Mouse (Mus musculus): ENCODE results near the gene Sdhc. TPM values are rescaled to one million over a fixed set of nuclear protein-coding genes. Genes with fewer than 3 reads are reported as not detected.
A peak's percentile ranks its signal among the peaks of the same experiment; 100 is the strongest.
"Not testable (repeated sequence)": the region's sequence is repeated elsewhere in the genome, so short reads cannot be mapped to it uniquely, and the experiment has no call there.

The Sdhc gene
- polyA plus RNA-seq, 1 experiment from 2014 or later = 273 TPM

DNA sequence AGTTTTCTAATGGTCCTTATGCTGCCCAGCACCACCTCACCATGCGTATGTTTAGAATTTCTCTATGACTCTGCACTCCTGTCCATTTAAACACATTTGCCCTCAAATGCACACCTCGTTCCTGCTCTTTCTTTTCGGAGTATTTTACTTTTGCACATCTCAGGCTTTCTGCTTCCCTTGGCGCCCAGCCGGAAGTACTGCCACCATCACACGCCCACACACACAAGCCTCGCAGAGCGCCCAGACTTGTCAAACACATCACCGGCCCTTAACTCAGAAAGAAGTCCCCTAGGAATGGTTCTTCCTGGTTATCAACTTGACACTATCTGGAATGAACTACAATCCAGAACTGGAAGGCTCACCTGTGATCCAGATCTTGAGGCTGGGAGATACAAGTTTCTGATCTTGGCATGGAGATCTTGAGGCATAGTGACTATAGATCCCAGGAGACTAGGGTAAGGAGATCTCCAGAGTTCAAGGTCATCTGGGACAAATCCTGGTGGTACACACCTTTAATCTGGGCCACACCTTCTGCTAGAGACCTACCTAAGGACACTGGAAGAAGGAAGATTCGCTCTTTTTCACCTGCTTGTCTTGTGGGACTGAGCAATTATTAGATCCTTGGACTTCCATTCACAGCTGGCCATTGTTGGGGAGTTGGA is 47.1 kb downstream of the Sdhc start:
- no peak for DNase-seq (ENCODE audit: extremely low spot score, low spot score)
- H3K27ac ChIP-seq = peak overlapping the region; percentile 26; the same call in 1 of the 2 replicates
- no peaks in the 10 kb centered on the region for H3K9me3 ChIP-seq
- 9% methylated on average over 10 of the region's 10 CpGs for WGBS
- peaks cover 17% of the 10 kb centered on the region for H3K4me1 ChIP-seq
- H3K36me3 ChIP-seq (replicated peaks) = no peaks in the 10 kb centered on the region
- H3K4me3 ChIP-seq = peak overlapping the region; percentile 76
- H3K27me3 ChIP-seq (ENCODE audit: poor library complexity, severe bottlenecking) = peaks cover 5% of the 10 kb centered on the region; the same call in 1 of the 2 replicates

DNA sequence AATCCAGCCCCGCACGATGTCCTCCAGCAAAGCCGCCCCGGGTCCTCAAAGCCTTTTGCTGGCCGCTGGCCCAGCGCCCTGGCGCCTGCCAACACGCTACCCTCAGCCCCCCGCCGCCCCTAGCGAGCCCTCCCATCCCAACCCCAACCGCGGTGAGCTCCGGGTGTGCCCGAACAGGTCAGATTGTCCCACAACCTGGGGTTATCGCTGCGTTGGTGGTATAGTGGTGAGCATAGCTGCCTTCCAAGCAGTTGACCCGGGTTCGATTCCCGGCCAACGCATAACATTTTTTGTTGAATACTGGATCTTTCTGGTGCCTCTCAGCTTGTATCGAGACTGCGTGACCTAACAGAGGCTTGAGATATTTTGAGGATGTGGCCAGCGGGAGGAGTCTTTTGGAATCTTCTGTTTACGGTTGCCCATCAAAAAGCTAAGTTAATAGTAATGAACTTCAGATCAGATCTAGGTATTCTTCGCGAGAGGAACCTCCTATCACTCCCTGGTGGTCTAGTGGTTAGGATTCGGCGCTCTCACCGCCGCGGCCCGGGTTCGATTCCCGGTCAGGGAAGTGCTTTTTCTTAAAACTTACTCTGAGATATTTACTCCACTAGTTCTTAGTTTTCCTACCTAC is 47.7 kb downstream of the Sdhc start:
- peak overlapping the region; percentile 84 for H3K27ac ChIP-seq
- WGBS = under 1% methylated on average over 35 of the region's 35 CpGs
- peak overlapping the region; percentile 76 for H3K4me3 ChIP-seq
- peaks cover 7% of the 10 kb centered on the region; the same call in 1 of the 2 replicates for H3K27me3 ChIP-seq (ENCODE audit: poor library complexity, severe bottlenecking)
- H3K36me3 ChIP-seq (replicated peaks) = no peaks in the 10 kb centered on the region
- no peaks in the 10 kb centered on the region for H3K9me3 ChIP-seq
- DNase-seq (ENCODE audit: extremely low spot score, low spot score) = peak; percentile 94
- peaks cover 18% of the 10 kb centered on the region for H3K4me1 ChIP-seq

DNA sequence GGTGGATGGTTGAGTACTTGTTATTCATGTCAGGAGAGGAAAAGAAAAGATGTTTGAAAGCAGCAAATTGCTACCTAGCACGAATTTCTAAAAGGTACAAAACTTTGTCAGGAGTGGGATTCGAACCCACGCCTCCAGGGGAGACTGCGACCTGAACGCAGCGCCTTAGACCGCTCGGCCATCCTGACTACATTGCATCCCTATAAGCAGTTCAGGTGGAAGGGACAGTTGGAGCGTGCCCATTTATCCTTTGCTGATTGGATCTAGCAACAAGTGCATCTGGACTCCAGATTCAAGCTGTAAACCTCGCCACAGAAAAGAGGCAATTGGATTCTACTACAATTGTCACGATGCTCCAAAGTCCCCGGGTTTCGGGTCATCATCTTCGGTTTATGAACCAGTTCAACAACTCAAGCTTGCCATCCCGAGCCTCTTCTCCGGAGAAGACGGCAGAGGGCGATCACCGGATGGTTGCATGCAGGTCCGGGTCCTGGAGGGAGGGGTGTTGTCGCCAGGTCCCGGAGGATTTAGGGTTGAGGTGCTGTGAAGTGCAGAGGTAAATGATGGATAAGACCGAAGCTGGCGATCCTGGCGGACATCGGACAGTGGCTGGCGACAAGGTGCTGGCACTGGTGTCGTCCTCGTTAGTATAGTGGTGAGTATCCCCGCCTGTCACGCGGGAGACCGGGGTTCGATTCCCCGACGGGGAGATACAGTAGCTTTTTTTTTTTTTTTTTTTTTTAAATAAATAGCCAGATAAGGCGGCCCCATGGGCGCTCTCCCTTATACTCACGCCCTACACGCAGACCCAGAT is 48.5 kb downstream of the Sdhc start:
- peak; percentile 90 for DNase-seq (ENCODE audit: extremely low spot score, low spot score)
- Histone ChIP-seq H3K4me1 (peaks cover 25% of the 10 kb centered on the region), H3K27ac (peak overlapping the region; percentile 84), H3K27me3 (ENCODE audit: poor library complexity, severe bottlenecking) (peaks cover 14% of the 10 kb centered on the region), H3K36me3 (replicated peaks) (no peaks in the 10 kb centered on the region), H3K4me3 (peak overlapping the region; percentile 76), H3K9me3 (no peaks in the 10 kb centered on the region)
- under 1% methylated on average over 40 of the region's 40 CpGs for WGBS

- WGBS = 60% methylated on average over 2 of the region's 2 CpGs
- Histone ChIP-seq H3K4me3 (peak overlapping the region; percentile 76; the same call in 1 of the 2 replicates), H3K36me3 (replicated peaks) (no peaks in the 10 kb centered on the region), H3K27me3 (ENCODE audit: poor library complexity, severe bottlenecking) (peaks cover 16% of the 10 kb centered on the region), H3K27ac (no peak overlapping the region), H3K9me3 (no peaks in the 10 kb centered on the region), H3K4me1 (peaks cover 35% of the 10 kb centered on the region)
- no peak for DNase-seq (ENCODE audit: extremely low spot score, low spot score)
These were observed 49.4 kb downstream of the Sdhc start for GRCm38 (mm10) chr1:171101033-171101432.

DNA sequence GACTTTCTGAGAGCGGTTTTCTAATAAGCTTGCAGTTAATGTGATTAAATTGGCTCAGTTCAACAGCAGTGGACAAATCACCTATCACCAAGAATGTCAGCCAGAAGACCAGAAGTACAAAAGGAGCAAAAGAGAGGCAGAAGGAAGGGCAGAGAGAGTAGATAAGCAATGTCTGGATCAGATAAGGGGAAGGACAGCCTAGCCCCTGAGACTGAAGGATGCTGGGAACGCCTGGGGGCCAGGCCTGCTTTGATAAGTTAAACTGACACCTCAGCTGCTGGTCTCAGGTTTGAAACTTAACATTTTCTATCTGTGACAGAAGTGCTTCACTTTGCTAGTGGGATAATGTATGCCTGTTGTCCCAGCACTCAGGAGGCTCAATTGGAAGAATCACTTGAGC is 52.8 kb downstream of the Sdhc start:
- no peak overlapping the region for H3K4me3 ChIP-seq
- no peak for DNase-seq (ENCODE audit: extremely low spot score, low spot score)
- H3K9me3 ChIP-seq = no peaks in the 10 kb centered on the region
- H3K27ac ChIP-seq = no peak overlapping the region
- 52% methylated on average over 2 of the region's 2 CpGs for WGBS
- peaks cover 12% of the 10 kb centered on the region for H3K27me3 ChIP-seq (ENCODE audit: poor library complexity, severe bottlenecking)
- no peaks in the 10 kb centered on the region for H3K36me3 ChIP-seq (replicated peaks)
- peaks cover 29% of the 10 kb centered on the region for H3K4me1 ChIP-seq

DNA sequence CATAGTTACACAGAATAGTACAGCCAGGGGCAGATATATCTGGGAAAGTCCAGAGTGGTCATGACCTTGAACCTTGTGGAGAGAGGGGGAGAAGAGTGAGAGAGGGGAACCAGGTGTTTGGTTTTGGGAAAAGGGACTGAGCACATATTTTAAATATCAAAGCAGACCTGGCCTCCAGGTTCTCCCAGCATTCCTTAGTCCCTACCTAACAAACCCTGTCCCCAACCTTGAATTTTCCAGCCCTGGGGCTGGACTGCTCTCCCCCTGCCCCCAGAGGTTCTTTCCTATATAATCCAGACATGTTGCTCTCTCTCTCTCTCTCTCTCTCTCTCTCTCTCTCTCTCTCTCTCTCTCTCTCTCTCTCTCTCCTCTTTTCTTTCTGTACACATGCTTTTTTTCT is 53.3 kb downstream of the Sdhc start:
- DNase-seq (ENCODE audit: extremely low spot score, low spot score) = no peak
- H3K4me1 ChIP-seq = peaks cover 29% of the 10 kb centered on the region
- no peak overlapping the region for H3K27ac ChIP-seq
- H3K4me3 ChIP-seq = no peak overlapping the region
- no peaks in the 10 kb centered on the region for H3K36me3 ChIP-seq (replicated peaks)
- no peaks in the 10 kb centered on the region for H3K9me3 ChIP-seq
- H3K27me3 ChIP-seq (ENCODE audit: poor library complexity, severe bottlenecking) = peaks cover 12% of the 10 kb centered on the region

- H3K4me1 ChIP-seq = peaks cover 29% of the 10 kb centered on the region
- peak overlapping the region; percentile 30 for H3K4me3 ChIP-seq
- peaks cover 12% of the 10 kb centered on the region for H3K27me3 ChIP-seq (ENCODE audit: poor library complexity, severe bottlenecking)
- no peaks in the 10 kb centered on the region for H3K9me3 ChIP-seq
- peak; percentile 32 for DNase-seq (ENCODE audit: extremely low spot score, low spot score)
- WGBS = 22% methylated on average over 10 of the region's 10 CpGs
- no peaks in the 10 kb centered on the region for H3K36me3 ChIP-seq (replicated peaks)
- H3K27ac ChIP-seq = no peak overlapping the region
These were observed 54.1 kb downstream of the Sdhc start for GRCm38 (mm10) chr1:171096110-171096964.

GRCm38 (mm10) chr1:171094424-171094823 is 56.0 kb downstream of the Sdhc start:
- WGBS = 87% methylated on average over 4 of the region's 4 CpGs
- H3K27ac ChIP-seq = no peak overlapping the region
- H3K4me3 ChIP-seq = no peak overlapping the region
- H3K4me1 ChIP-seq = peaks cover 25% of the 10 kb centered on the region
- peaks cover 17% of the 10 kb centered on the region for H3K27me3 ChIP-seq (ENCODE audit: poor library complexity, severe bottlenecking)
- no peaks in the 10 kb centered on the region for H3K9me3 ChIP-seq
- DNase-seq (ENCODE audit: extremely low spot score, low spot score) = no peak
- no peaks in the 10 kb centered on the region for H3K36me3 ChIP-seq (replicated peaks)

- WGBS = 84% methylated on average over 2 of the region's 2 CpGs
- no peak for DNase-seq (ENCODE audit: extremely low spot score, low spot score)
- peaks cover 20% of the 10 kb centered on the region for H3K4me1 ChIP-seq
- no peaks in the 10 kb centered on the region for H3K36me3 ChIP-seq (replicated peaks)
- H3K27me3 ChIP-seq (ENCODE audit: poor library complexity, severe bottlenecking) = peaks cover 27% of the 10 kb centered on the region
- no peak overlapping the region for H3K4me3 ChIP-seq
- H3K9me3 ChIP-seq = no peaks in the 10 kb centered on the region
- H3K27ac ChIP-seq = no peak overlapping the region
These were observed 59.6 kb downstream of the Sdhc start for GRCm38 (mm10) chr1:171090761-171091160.

- H3K27me3 ChIP-seq (ENCODE audit: poor library complexity, severe bottlenecking) = peaks cover 35% of the 10 kb centered on the region
- H3K4me1 ChIP-seq = peaks cover 21% of the 10 kb centered on the region
- no peak overlapping the region for H3K27ac ChIP-seq
- H3K36me3 ChIP-seq (replicated peaks) = no peaks in the 10 kb centered on the region
- DNase-seq (ENCODE audit: extremely low spot score, low spot score) = no peak
- H3K4me3 ChIP-seq = no peak overlapping the region
- no peaks in the 10 kb centered on the region for H3K9me3 ChIP-seq
- WGBS = 84% methylated on average over 1 of the region's 1 CpGs
These were observed 60.5 kb downstream of the Sdhc start for GRCm38 (mm10) chr1:171089891-171090290.

DNA sequence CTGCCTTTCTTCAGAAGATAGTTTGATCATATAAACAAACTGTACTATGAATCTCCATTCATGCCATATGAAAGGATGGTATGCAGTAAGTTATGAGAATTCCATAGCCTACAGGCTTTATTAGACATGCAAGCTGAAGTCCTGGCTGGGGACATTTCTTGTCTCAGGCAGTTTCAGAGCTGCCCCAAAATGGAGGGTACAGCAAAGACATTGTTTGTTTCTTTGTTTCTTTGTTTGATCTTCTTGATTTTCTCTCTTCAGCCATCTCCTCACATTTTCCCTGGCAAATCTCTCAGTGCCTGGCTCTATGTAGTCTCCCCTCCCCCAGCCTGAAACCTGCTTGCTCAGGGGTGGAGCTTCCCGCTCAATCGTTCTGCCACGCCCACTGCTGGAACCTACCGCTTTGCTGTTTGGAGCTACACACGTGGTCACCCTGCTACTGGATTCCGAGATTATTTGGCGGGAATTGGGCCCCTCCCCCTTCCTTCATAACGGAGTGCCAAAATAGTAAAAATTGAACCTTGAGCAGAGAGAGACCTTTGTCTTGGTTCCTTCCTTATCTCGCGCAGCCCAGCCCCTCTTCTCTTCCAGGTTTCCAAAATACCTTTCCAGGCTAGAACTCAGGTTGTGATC is 62.0 kb downstream of the Sdhc start:
- peak overlapping the region; percentile 33 for H3K4me3 ChIP-seq
- DNase-seq (ENCODE audit: extremely low spot score, low spot score) = peak; percentile 41
- not testable (repeated sequence) for H3K27ac ChIP-seq; H3K36me3 ChIP-seq (replicated peaks); H3K9me3 ChIP-seq
- H3K27me3 ChIP-seq (ENCODE audit: poor library complexity, severe bottlenecking) = peaks cover 45% of the 10 kb centered on the region
- 3% methylated on average over 10 of the region's 10 CpGs for WGBS
- peaks cover 18% of the 10 kb centered on the region for H3K4me1 ChIP-seq

- Histone ChIP-seq H3K4me1 (peaks cover 18% of the 10 kb centered on the region), H3K9me3 (no peaks in the 10 kb centered on the region), H3K27me3 (ENCODE audit: poor library complexity, severe bottlenecking) (peaks cover 57% of the 10 kb centered on the region), H3K4me3 (peak overlapping the region; percentile 59), H3K36me3 (replicated peaks) (no peaks in the 10 kb centered on the region), H3K27ac (peak overlapping the region; percentile 64)
- 1% methylated on average over 26 of the region's 26 CpGs for whole genome bisulfite sequencing
- peak; percentile 55 for DNase-seq (ENCODE audit: extremely low spot score, low spot score)
These were observed 64.7 kb downstream of the Sdhc start for GRCm38 (mm10) chr1:171085718-171086117.

Measured in forebrain, embryonic 10.5 days (tissue).